Mouse (Mus musculus) brown adipose tissue, adult 24 weeks (tissue): ENCODE data around the gene Retreg3. TPM values are rescaled to one million over a fixed set of nuclear protein-coding genes. Genes with fewer than 3 reads are reported as not detected.

Experiments
- H3K27ac ChIP-seq: fragments of 200-500 bp; replicated peaks from 2 replicates; pipeline ENCODE4 v1.5.1; 2012; ENCODE audit warnings: low read depth, mild to moderate bottlenecking, low read length
- H3K4me1 ChIP-seq: fragments of 200-500 bp; 2 replicates; pipeline ENCODE4 v1.6.1; 2012; ENCODE audit warnings: low read length, mixed read lengths; ENCODE audit not compliant: control insufficient read depth, insufficient read depth, insufficient read length
- H3K4me3 ChIP-seq: fragments of 200-500 bp; 2 replicates; pipeline ENCODE4 v1.5.1; 2012; ENCODE audit warnings: low read depth, mild to moderate bottlenecking, low read length, moderate library complexity; ENCODE audit not compliant: insufficient read depth
- polyA plus RNA-seq: library from polyadenylated mRNA; stranded (reverse); fragments of >200 nt; gene quantifications from 2 replicates; pipeline ENCODE4 v1.2.4, GENCODE M21; 2012; ENCODE audit not compliant: missing spikeins, insufficient read depth, insufficient read length

Gene Retreg3
- polyA plus RNA-seq, 1 experiment: 43.7 TPM

DNA sequence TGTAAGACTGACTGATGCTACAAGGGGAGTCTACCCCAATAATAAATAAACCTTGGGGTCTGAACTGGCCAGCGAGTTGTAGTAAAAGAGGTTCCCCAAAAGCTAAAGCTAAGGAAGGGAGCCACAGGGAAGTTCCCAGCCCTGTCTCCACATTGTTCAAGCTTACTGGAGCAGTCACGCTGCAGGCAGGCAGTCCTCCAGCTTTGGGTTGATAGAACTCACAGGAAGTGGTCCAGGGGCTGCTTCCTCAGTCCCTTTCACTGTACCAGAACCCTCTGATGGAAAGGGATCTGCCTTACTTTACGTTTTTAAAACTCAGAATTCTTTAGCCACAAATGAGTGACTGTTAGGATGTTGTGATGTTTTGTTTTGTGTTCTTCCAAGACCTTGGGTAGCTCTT, 72.2 kb downstream of the Retreg3 start:
- no peak overlapping the region for H3K27ac ChIP-seq
- no peak overlapping the region for H3K4me3 ChIP-seq
- H3K4me1 ChIP-seq: peaks cover 6% of the 10 kb centered on the region

DNA sequence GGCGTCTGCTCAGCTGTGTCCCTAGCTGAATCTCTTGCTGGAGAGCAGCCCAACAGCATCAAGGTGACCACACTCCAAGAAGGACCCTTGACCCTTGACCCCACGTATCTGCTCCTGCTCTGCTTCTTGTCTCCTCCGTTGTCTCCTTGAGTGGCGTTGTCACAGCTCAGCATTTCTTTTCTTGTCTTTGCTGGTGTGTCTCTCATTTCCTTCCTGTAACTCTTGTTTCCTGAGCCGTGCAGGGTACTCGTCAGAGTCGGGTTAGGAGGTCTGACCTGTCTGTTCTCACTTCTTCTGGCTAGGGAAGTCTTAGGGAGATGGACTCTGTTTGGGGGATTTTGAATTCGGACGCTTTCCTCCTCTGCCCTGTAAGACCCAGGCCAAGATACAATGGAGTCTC, 73.3 kb downstream of the Retreg3 start:
- H3K27ac ChIP-seq: peak overlapping the region; percentile 25; the same call in 1 of the 2 replicates
- H3K4me3 ChIP-seq: no peak overlapping the region
- H3K4me1 ChIP-seq: peaks cover 3% of the 10 kb centered on the region; the same call in 1 of the 2 replicates

Other genes with a start within 250 kb of the Retreg3 start
- gene Stat3, start 180.4 kb downstream of the Retreg3 start, polyA plus RNA-seq: 18.8 and 20.9 TPM in 2 replicates
- 242 and 279 TPM in 2 replicates for gene Cavin1, start 149.0 kb downstream of the Retreg3 start, polyA plus RNA-seq
- 26.1 and 26.7 TPM in 2 replicates for gene Atp6v0a1, start 110.4 kb downstream of the Retreg3 start, polyA plus RNA-seq
- gene Naglu, start 49.9 kb downstream of the Retreg3 start, polyA plus RNA-seq: 4.4 and 7.1 TPM in 2 replicates
- not detected in 2 replicates for gene Hsd17b1, start 41.5 kb downstream of the Retreg3 start, polyA plus RNA-seq
- gene Coasy, start 37.3 kb downstream of the Retreg3 start, polyA plus RNA-seq: 98.3 and 102 TPM in 2 replicates
- gene Mlx, start 32.6 kb downstream of the Retreg3 start, polyA plus RNA-seq: 55.0 and 67.5 TPM in 2 replicates
- gene Psmc3ip, start 24.5 kb downstream of the Retreg3 start, polyA plus RNA-seq: 1.7 and 3.6 TPM in 2 replicates
- 46.6 and 49.2 TPM in 2 replicates for gene Tubg1, start within 50 bp of the Retreg3 start, polyA plus RNA-seq
- gene Tubg2, start 36.0 kb upstream of the Retreg3 start, polyA plus RNA-seq: 1.1 and 1.9 TPM in 2 replicates
- gene Cntnap1, start 50.6 kb upstream of the Retreg3 start, polyA plus RNA-seq: 7.2 and 11.2 TPM in 2 replicates
- gene Plekhh3, start 51.5 kb upstream of the Retreg3 start, polyA plus RNA-seq: 21.8 and 33.6 TPM in 2 replicates
- gene Ccr10, start 55.5 kb upstream of the Retreg3 start, polyA plus RNA-seq: 1.2 TPM in 1 of 2 replicates, not detected in the other
- 13.3 and 20.7 TPM in 2 replicates for gene Ezh1, start 106.6 kb upstream of the Retreg3 start, polyA plus RNA-seq
- gene Ramp2, start 126.1 kb upstream of the Retreg3 start, polyA plus RNA-seq: 20.0 and 27.6 TPM in 2 replicates
- gene Vps25, start 133.8 kb upstream of the Retreg3 start, polyA plus RNA-seq: 109 and 141 TPM in 2 replicates
- not detected in 2 replicates for gene Wnk4, start 140.7 kb upstream of the Retreg3 start, polyA plus RNA-seq
- 0.75 and 0.79 TPM in 2 replicates for gene Cntd1, start 159.1 kb upstream of the Retreg3 start, polyA plus RNA-seq
- 134 and 144 TPM in 2 replicates for gene Coa3, start 159.2 kb upstream of the Retreg3 start, polyA plus RNA-seq
- gene Becn1, start 182.4 kb upstream of the Retreg3 start, polyA plus RNA-seq: 38.3 and 48.7 TPM in 2 replicates
- 58.0 and 79.6 TPM in 2 replicates for gene Psme3, start 196.3 kb upstream of the Retreg3 start, polyA plus RNA-seq
- 0.55 TPM in 1 of 2 replicates, not detected in the other for gene Aoc2, start 205.2 kb upstream of the Retreg3 start, polyA plus RNA-seq
- 156 and 209 TPM in 2 replicates for gene Aoc3, start 210.7 kb upstream of the Retreg3 start, polyA plus RNA-seq
- not detected in 2 replicates for gene G6pc, start 247.7 kb upstream of the Retreg3 start, polyA plus RNA-seq